Mouse (Mus musculus): ENCODE data around the gene Hist1h4i.

DNA sequence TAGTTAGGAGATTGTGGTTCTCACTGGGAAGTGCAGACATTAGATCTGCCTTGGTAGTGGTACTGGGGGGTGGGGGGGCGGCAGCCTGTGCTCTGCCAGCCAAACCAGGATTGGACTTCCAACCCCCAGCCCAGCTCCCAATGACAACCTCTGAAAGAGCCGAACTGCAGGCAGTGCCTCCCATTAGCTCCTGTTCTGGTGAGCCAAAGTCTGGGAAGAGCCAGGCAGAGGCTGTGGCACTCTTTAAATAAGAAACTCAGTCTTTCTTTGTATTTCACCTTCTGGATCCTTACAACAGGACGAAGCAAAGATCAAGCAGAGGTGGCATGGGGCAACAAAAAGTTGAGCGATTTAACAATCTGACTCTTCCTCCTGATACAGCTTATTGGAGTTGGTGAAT lies 42.0 kb downstream of the Hist1h4i start:
- TF ChIP-seq CTCF (IDR thresholded peaks at IDR 0.05; ENCODE audit: low read depth) (no peak), EP300 (IDR thresholded peaks at IDR 0.05; ENCODE audit: low read depth) (no peak)

All from liver, embryonic 14.5 days (tissue).